Comparison of ENCODE assay signal across 21 mouse cellular contexts in the genomic region with DNA sequence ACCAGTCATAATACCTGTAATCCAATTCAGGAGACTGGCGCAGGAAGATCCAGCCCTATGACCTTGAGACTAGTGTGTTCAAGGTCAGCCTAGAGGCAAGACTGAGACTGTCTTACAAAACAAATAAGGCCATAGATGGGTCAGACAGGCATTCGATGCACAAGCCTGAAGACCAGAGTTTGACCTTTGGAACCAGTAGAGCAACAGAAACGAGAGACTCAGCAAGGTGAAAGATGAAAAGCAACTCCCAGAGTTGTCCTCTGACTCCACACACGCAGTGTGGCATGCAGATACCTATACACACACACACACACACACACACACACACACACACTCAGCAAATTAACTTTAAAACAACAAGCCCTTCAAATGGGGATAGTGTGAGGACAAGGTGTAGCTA. TPM values are rescaled to one million over a fixed set of nuclear protein-coding genes. Genes with fewer than 3 reads are reported as not detected.
"Had no signal": no experiment of that assay in that cellular context is flagged by ENCODE, and none has a peak within 500 bp of the region (broad histone marks: within the 10 kb centered on the region; RNA-seq: fewer than 3 reads in every experiment).

No protein-coding gene starts in this region.

- H3K36me3 ChIP-seq: limb, embryonic 12.5 days; liver, embryonic 13.5 days; midbrain, embryonic 10.5 days; neural tube, embryonic 12.5 days; stomach, embryonic 15.5 days had no signal

- H3K27me3 ChIP-seq: limb, embryonic 12.5 days; liver, embryonic 13.5 days; neural tube, embryonic 12.5 days; stomach, embryonic 15.5 days had no signal

- H3K9me3 ChIP-seq: limb, embryonic 12.5 days; liver, embryonic 13.5 days; midbrain, embryonic 10.5 days; neural tube, embryonic 12.5 days; stomach, embryonic 15.5 days had no signal

- H3K4me2 ChIP-seq: hindbrain, embryonic 14.5 days; limb, embryonic 12.5 days; liver, embryonic 13.5 days; neural tube, embryonic 12.5 days; stomach, embryonic 15.5 days had no signal

- H3K4me1 ChIP-seq: limb, embryonic 12.5 days; neural tube, embryonic 12.5 days; stomach, embryonic 15.5 days had no signal

- H3K9ac ChIP-seq: hindbrain, embryonic 14.5 days; limb, embryonic 12.5 days; liver, embryonic 13.5 days; neural tube, embryonic 12.5 days; stomach, embryonic 15.5 days had no signal

- H3K4me3 ChIP-seq: layer of hippocampus, adult 2 months; limb, embryonic 12.5 days; liver, embryonic 13.5 days; midbrain, embryonic 10.5 days; neural tube, embryonic 12.5 days; stomach, embryonic 15.5 days had no signal

- H3K27ac ChIP-seq: hindbrain, embryonic 14.5 days; layer of hippocampus, adult 2 months; limb, embryonic 12.5 days; liver, embryonic 13.5 days; midbrain, embryonic 10.5 days; neural tube, embryonic 12.5 days; stomach, embryonic 15.5 days had no signal

- DNase-seq: liver, embryonic 13.5 days; lung, adult 2 months; lung, postnatal 10 days; lung, postnatal 4 days; midbrain, embryonic 14.5 days; retina, postnatal 1 day; right cerebral cortex, postnatal 4 days; thymus, adult 2 months; thymus, postnatal 25 days had no signal

RNA-seq across cellular contexts. Expression of a gene that starts 7.9 kb away (rescaled TPM):
- total RNA-seq: layer of hippocampus, adult 2 months; left cerebral cortex, postnatal 36 days had no signal
- polyA plus RNA-seq: hindbrain, embryonic 14.5 days; limb, embryonic 12.5 days; liver, embryonic 13.5 days; midbrain, embryonic 10.5 days; midbrain, embryonic 14.5 days; neural tube, embryonic 12.5 days; stomach, embryonic 15.5 days had no signal

RNA-seq across cellular contexts. Expression of a gene that starts 11.2 kb away (rescaled TPM):
- total RNA-seq: left cerebral cortex, postnatal 36 days; megakaryocyte, adult 5-6 weeks; neutrophil, adult 5-6 weeks had no signal
- polyA plus RNA-seq: hindbrain, embryonic 14.5 days; limb, embryonic 12.5 days; liver, embryonic 13.5 days; lung, adult 2 months; midbrain, embryonic 10.5 days; midbrain, embryonic 14.5 days; neural tube, embryonic 12.5 days; spleen, adult 2 months; urinary bladder, adult 2 months had no signal

RNA-seq across cellular contexts. Expression of a gene that starts 12.0 kb away (rescaled TPM):
- total RNA-seq: layer of hippocampus, adult 2 months; layer of hippocampus, postnatal 10 days; left cerebral cortex, postnatal 36 days had no signal
